Mouse (Mus musculus) forebrain, embryonic 11.5 days (tissue): ENCODE data around the gene Pabpn1. TPM values are rescaled to one million over a fixed set of nuclear protein-coding genes. Genes with fewer than 3 reads are reported as not detected.

Experiments
- ATAC-seq: fragments of 200-750 bp; cut with Nextera tagmentation; replicated peaks from 2 replicates; pipeline ENCODE4 v1.8.0; 2017; ENCODE audit warnings: moderate TSS enrichment; ENCODE audit not compliant: low FRiP score
- DNase-seq: peaks from one replicate; pipeline ENCODE4 v3.0.0-alpha.2; 2017; ENCODE audit warnings: low spot score
- H3K27ac ChIP-seq: fragments of 300-500 bp; sonication (generic); 2 replicates; pipeline ENCODE4 v1.5.1; 2014; ENCODE audit warnings: low read depth, low read length
- H3K27me3 ChIP-seq: fragments of 300-500 bp; sonication (generic); 2 replicates; pipeline ENCODE4 v1.6.1; 2014; ENCODE audit warnings: mild to moderate bottlenecking, low read length, mixed read lengths; ENCODE audit not compliant: control insufficient read depth, insufficient read depth
- H3K36me3 ChIP-seq: fragments of 300-500 bp; sonication (generic); 2 replicates; pipeline ENCODE4 v1.6.1; 2014; ENCODE audit warnings: mild to moderate bottlenecking, low read length, moderate library complexity, mixed read lengths; ENCODE audit not compliant: control insufficient read depth, insufficient read depth
- H3K4me1 ChIP-seq: fragments of 300-500 bp; sonication (generic); replicated peaks from 2 replicates; pipeline ENCODE4 v1.6.1; 2014; ENCODE audit warnings: low read length, mixed read lengths; ENCODE audit not compliant: control insufficient read depth, insufficient read depth
- H3K4me2 ChIP-seq: fragments of 300-500 bp; sonication (generic); 2 replicates; pipeline ENCODE4 v1.6.1; 2014; ENCODE audit warnings: low read depth, mild to moderate bottlenecking, low read length, moderate library complexity, mixed read lengths; ENCODE audit not compliant: severe bottlenecking
- H3K4me3 ChIP-seq: fragments of 300-500 bp; sonication (generic); 2 replicates; pipeline ENCODE4 v1.5.1; 2014; ENCODE audit warnings: low read depth, low read length
- H3K9ac ChIP-seq: fragments of 300-500 bp; sonication (generic); 2 replicates; pipeline ENCODE4 v1.6.1; 2014; ENCODE audit warnings: low read length
- H3K9me3 ChIP-seq: fragments of 300-500 bp; sonication (generic); 2 replicates; pipeline ENCODE4 v1.6.1; 2016; ENCODE audit warnings: low read length, mixed read lengths; ENCODE audit not compliant: control insufficient read depth
- WGBS: fragments of 180-500 bp; shearing (Covaris S2); extraction: QIAGEN DNeasy Blood & Tissue Kit; methylation state at CpG from one replicate; pipeline ENCODE4 v1.1.7; 2014; 5-methylcytosine and 5-hydroxymethylcytosine counted together
- polyA plus RNA-seq: library from polyadenylated mRNA; unstranded; fragments of >200 nt; fragmentation: Nextera tagmentation; extraction: Ambion mirVana; gene quantifications from 2 replicates; pipeline ENCODE4 v1.2.1, GENCODE M21; 2014

The Pabpn1 gene
- polyA plus RNA-seq, 1 experiment from 2014 or later = 182 TPM

DNA sequence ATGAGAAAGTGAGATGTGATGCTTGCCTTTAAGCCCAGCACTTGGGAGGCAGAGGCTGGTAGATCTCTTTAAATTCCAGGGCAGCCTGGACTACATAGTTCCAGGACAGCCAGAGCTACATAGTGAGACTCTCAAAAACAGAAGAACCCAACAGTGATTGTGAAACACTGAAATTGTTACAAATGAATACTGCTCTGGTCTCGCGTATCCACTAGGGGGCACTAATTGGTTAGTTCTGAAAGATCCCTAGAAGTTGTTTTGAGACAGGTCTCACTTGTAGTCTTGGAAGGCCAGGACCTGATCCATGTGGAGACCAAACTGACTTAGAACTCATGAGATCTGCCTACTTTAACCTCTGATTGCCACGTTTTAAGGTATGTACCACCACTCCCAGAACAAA, 8.1 kb downstream of the Pabpn1 start:
- under 1% methylated on average over 3 of the region's 3 CpGs for WGBS
- Histone ChIP-seq H3K4me1 (peaks cover 5% of the 10 kb centered on the region), H3K9ac (no peak overlapping the region), H3K27ac (no peak overlapping the region), H3K36me3 (peaks cover 8% of the 10 kb centered on the region), H3K27me3 (no peaks in the 10 kb centered on the region), H3K4me3 (no peak overlapping the region), H3K9me3 (no peaks in the 10 kb centered on the region), H3K4me2 (no peak overlapping the region)
- peak; percentile 72 for DNase-seq
- ATAC-seq = peak; percentile 64

DNA sequence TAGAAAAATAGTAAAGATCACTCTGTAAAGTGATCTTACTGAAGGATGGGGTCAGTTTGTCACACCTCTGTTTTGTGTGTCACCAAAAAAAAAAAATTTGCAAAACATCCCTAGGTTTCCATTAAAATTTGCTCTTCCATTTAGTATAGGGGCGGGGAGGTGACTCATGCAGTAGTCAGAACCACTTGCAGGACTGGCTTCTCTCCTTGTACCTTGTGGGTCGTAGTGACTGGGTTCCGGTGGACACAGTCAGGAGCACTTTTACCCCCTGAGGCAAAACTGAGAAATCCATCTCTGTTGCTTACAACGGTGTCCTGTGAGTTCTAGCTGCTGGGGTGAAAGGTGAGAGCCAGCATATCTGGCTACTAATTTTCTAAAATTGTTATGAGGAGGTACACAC, 11.3 kb downstream of the Pabpn1 start:
- Histone ChIP-seq H3K4me1 (no peaks in the 10 kb centered on the region), H3K9me3 (no peaks in the 10 kb centered on the region), H3K27me3 (no peaks in the 10 kb centered on the region), H3K4me3 (no peak overlapping the region), H3K4me2 (no peak overlapping the region), H3K27ac (no peak overlapping the region), H3K36me3 (peaks cover 3% of the 10 kb centered on the region; the same call in 1 of the 2 replicates), H3K9ac (no peak overlapping the region)
- no peak for DNase-seq
- no peak for ATAC-seq
- 94% methylated on average over 4 of the region's 4 CpGs for WGBS

DNA sequence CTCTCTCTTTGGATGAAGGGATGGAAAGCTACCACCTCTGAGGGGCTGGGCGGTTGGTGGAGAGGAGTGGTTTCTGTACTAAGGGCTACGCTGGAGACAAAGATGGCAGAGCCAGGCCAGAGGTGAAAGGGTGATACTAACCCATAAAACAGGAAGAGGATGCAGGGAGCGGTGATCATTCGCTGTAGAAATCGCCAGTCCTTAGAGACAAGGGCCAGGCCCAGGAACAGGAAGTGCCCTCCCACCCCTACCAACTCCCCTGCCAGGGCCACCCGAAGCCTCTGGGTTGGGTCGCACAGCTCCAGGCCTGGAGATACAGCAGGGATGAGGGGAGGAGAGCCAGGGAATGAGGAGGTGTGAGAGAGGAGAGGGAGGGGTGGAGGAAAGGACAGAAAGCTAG, 16.4 kb downstream of the Pabpn1 start:
- H3K36me3 ChIP-seq = peaks cover 3% of the 10 kb centered on the region; the same call in 1 of the 2 replicates
- no peaks in the 10 kb centered on the region for H3K27me3 ChIP-seq
- H3K4me3 ChIP-seq = no peak overlapping the region
- DNase-seq = no peak
- no peak overlapping the region for H3K9ac ChIP-seq
- peaks cover 6% of the 10 kb centered on the region for H3K4me1 ChIP-seq
- H3K9me3 ChIP-seq = no peaks in the 10 kb centered on the region
- WGBS = 77% methylated on average over 7 of the region's 7 CpGs
- no peak overlapping the region for H3K27ac ChIP-seq
- no peak for ATAC-seq
- H3K4me2 ChIP-seq = no peak overlapping the region

DNA sequence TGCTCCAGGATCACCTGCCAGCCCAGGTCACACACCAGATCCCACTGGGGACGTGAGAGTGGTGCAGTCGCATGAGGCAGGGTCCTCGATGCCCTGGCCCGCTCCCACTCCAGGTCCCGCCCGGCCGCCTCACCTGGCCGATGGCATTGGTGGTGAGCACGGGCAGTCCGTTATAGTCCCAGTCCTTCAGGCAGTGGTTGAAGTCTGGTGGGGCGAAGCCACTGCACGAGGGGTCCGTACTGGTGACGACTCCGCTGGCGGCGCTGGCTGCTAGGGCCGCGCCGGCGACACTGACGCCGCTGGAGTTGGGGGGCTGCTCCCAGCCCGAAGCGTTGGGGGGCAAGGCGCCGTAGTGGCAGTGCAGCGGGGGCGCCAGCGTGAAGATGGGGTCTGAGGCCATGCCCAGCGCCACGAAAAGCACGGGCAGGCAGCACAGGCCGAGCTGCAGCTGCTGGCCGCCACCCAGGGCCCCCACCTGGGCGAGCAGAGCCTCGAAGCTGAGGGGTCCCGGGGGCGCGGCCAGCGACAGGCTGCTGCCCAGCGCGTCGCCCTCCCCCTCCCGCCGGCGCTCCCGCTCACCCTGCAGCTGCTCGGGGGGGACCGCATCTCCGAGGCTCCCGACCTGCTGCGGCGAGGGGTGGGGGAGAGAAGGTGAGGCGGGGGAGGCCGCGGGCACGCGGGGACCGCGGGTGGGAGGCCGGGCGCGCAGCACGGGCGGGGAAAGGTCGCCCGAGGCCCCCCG, 20.0 kb downstream of the Pabpn1 start:
- peak overlapping the region; percentile 53 for H3K27ac ChIP-seq
- H3K4me2 ChIP-seq = peak overlapping the region; percentile 100
- no peaks in the 10 kb centered on the region for H3K27me3 ChIP-seq
- DNase-seq (peak; percentile 68), ATAC-seq (peak; percentile 57)
- H3K36me3 ChIP-seq = peaks cover under 1% of the 10 kb centered on the region; the same call in 1 of the 2 replicates
- H3K9ac ChIP-seq = peak overlapping the region; percentile 92
- no peaks in the 10 kb centered on the region for H3K9me3 ChIP-seq
- H3K4me1 ChIP-seq = peaks cover 6% of the 10 kb centered on the region
- WGBS = 2% methylated on average over 65 of the region's 69 CpGs
- H3K4me3 ChIP-seq = peak overlapping the region; percentile 88

DNA sequence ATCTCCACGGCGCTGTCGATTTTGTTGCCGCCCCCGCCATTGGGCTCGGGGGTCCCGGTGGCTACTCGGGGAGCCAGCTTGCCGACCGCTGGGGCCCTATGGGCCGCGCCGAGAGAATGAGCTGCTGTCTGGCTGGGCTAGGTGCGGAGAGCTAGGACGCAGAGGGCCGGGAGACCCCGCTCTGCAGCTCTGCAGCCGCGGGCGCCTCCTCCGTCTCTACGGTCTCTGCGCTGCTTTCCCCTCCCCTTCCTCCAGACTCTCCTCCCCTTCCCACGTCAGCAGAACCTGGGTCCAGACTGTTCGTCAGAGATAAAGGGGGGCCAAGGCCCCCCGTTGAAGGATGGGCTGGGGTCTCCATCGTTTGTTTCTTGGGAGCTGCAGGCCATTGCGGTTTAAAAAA, 20.6 kb downstream of the Pabpn1 start, which contains the start of gene Slc22a17:
TSS of gene Slc22a17 (minus strand) at position 247 of the 400 bp plus-strand sequence.
- H3K27ac ChIP-seq = peak within 1 kb of the TSS; percentile 53
- under 1% methylated on average over 28 of the region's 28 CpGs for WGBS
- no peaks in the 10 kb centered on the region; the same call in 1 of the 2 replicates for H3K36me3 ChIP-seq

DNA sequence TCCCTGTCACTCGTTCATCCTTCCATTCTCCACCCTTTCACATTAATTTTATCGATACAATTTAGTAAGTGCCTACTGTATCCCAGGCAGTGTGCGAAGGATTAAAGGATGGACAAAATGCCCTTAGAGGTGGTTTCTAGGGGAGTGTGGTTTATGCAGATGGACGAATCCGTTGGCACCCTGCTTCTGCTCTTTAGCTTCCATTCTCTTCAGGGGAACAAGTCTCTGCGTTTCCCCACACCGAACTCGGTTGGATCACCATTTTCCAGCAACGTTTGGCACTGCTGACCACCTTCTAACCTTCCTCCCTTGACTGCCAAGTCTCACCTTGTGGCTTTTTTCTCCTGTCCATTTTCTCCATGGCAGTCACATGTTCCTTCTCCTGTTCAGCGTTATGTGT, 21.0 kb downstream of the Pabpn1 start:
- H3K9me3 ChIP-seq = no peaks in the 10 kb centered on the region
- peak overlapping the region; percentile 92 for H3K9ac ChIP-seq
- H3K4me3 ChIP-seq = peak overlapping the region; percentile 88
- ATAC-seq (peak; percentile 6; the same call in 1 of the 2 replicates), DNase-seq (no peak)
- H3K4me1 ChIP-seq = peaks cover 6% of the 10 kb centered on the region
- H3K4me2 ChIP-seq = peak overlapping the region; percentile 100
- peak overlapping the region; percentile 53; the same call in 1 of the 2 replicates for H3K27ac ChIP-seq
- no peaks in the 10 kb centered on the region for H3K27me3 ChIP-seq
- H3K36me3 ChIP-seq = no peaks in the 10 kb centered on the region; the same call in 1 of the 2 replicates
- 17% methylated on average over 10 of the region's 10 CpGs for WGBS

More for the DNA sequence above, 20.6 kb downstream of the Pabpn1 start, which contains the start of gene Slc22a17:
- ATAC-seq (peak; percentile 95), DNase-seq (peak; percentile 89)
- Histone ChIP-seq H3K9ac (peak within 1 kb of the TSS; percentile 92), H3K4me1 (peaks cover 6% of the 10 kb centered on the region), H3K4me2 (peak within 1 kb of the TSS; percentile 100), H3K4me3 (peak within 1 kb of the TSS; percentile 88), H3K27me3 (no peaks in the 10 kb centered on the region), H3K9me3 (no peaks in the 10 kb centered on the region)

DNA sequence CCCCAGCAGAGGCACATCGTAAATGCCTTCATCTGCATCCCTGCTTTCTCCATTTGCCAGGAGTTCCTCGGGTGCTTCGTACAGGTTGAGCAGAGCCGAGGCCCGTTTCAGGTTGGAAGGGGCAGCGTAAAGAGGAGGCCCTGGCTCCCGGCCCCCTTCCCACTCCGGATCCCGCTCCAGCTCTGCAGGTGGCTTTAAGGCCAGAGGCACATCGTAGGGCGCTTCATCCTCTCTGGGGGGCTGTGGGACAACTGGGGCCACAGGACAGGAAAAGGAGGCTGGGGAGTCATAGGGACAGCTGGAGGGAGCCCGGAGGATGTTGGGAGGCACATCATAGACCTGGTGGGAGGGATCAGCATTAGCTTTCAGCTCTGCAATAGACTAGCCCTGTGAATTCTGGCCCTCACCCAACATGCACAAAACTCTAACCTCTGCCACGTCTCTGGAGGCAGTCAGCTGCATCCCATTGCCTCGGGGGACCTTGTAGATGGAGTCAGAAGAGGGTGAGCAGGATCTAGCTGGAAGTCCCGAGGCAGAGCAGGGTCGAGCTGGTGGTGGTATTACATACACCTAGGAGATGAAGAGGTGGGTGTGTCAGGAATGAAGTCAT, 27.9 kb downstream of the Pabpn1 start:
- H3K9ac ChIP-seq = no peak overlapping the region
- H3K27ac ChIP-seq = no peak overlapping the region
- peaks cover 25% of the 10 kb centered on the region for H3K36me3 ChIP-seq
- DNase-seq (no peak), ATAC-seq (no peak)
- WGBS = 94% methylated on average over 16 of the region's 16 CpGs
- no peaks in the 10 kb centered on the region for H3K27me3 ChIP-seq
- no peak overlapping the region for H3K4me2 ChIP-seq
- peaks cover 14% of the 10 kb centered on the region for H3K9me3 ChIP-seq
- no peak overlapping the region for H3K4me3 ChIP-seq
- H3K4me1 ChIP-seq = peaks cover 2% of the 10 kb centered on the region; the same call in 1 of the 2 replicates

DNA sequence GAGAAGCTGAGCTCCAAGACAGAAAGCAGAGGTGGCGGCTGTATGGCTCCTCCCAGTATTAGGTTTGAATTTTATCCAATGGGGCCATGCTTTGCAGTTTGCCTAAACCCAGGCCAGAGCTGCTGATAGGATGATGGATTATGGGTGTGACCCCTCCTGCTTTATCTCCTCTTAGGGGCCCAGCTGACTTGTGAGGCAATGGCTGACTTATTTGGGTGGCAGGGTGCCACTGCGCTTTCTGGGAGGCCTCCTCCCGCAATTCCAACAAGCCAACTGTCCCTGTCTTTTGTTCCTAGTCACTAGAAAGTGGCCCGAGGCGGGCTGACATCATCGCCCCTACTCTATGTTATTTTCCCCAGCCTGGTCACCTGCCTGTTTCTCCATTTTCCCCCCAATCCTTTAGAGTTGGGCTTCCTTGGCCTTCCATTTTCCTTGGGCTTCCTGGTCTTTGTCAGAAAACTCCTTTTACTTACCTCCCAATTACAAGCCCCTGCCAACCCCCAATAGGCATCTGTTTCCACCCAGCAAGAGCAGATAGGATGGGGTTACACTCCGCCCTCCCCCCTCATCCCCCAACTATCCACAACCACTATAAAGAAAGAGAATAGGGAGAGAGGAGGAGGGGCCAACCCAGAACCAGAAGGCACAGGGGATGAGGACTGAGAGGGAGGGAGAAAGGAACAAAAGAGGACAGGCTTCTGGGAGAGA, 32.5 kb downstream of the Pabpn1 start:
- DNase-seq = peak; percentile 77
- Histone ChIP-seq H3K36me3 (peaks cover 25% of the 10 kb centered on the region), H3K27ac (peak overlapping the region; percentile 98), H3K4me2 (peak overlapping the region; percentile 96), H3K4me3 (peak overlapping the region; percentile 52), H3K9me3 (peaks cover 14% of the 10 kb centered on the region), H3K4me1 (peaks cover 14% of the 10 kb centered on the region; the same call in 1 of the 2 replicates), H3K9ac (peak overlapping the region; percentile 95), H3K27me3 (no peaks in the 10 kb centered on the region)
- WGBS = 6% methylated on average over 7 of the region's 7 CpGs
- peak; percentile 60 for ATAC-seq
